In genomic region chr9:121354792-121355390, GRCm38 (mm10) we compare ENCODE assay signal across 8 mouse cellular contexts. TPM values are rescaled to one million over a fixed set of nuclear protein-coding genes. Genes with fewer than 3 reads are reported as not detected.
DNase-seq lines count a peak whose midpoint lies in the region; ATAC-seq lines count a peak whose summit lies in the region.

No protein-coding gene starts in this region.

- H3K9me3 ChIP-seq in embryonic facial prominence, embryonic 13.5 days = no peaks in the 10 kb centered on the region
- H3K9me3 ChIP-seq in stomach, embryonic 14.5 days (ENCODE audit: control insufficient read depth, low read depth, low read length) = no peaks in the 10 kb centered on the region

- DNase-seq in embryo, embryonic 9.5 days (ENCODE audit: extremely low spot score) = peak; percentile 45
- no peak for DNase-seq in embryo, embryonic 10 days (ENCODE audit: low spot score)
- DNase-seq in CD8-positive naive resting alpha-beta T cell, adult 2 months (ENCODE audit: low read depth in 2 of 2, low spot score in 2 of 2) = peak; percentile 36 to 58
- peak; percentile 75 for DNase-seq in induced T-regulatory cell, adult 2 months (ENCODE audit: low read depth)
- DNase-seq in lung, postnatal 10 days = peak; percentile 67
- no peak for DNase-seq in left cerebral cortex, adult 9 months (ENCODE audit: low spot score in 2 of 2)

- 80% methylated on average over 4 of the region's 4 CpGs for WGBS in embryonic facial prominence, embryonic 13.5 days
- 61% methylated on average over 4 of the region's 4 CpGs for WGBS in stomach, embryonic 14.5 days

- peak overlapping the region; percentile 85 for H3K27ac ChIP-seq in embryonic facial prominence, embryonic 13.5 days
- 0 out of 2 replicates have a peak overlapping the region, but pooled peaks have one; percentile 7 for H3K27ac ChIP-seq in stomach, embryonic 14.5 days (ENCODE audit: low read length)

- ATAC-seq in embryonic facial prominence, embryonic 13.5 days (ENCODE audit: insufficient number of reproducible peaks, insufficient read depth, low FRiP score, low TSS enrichment, low read depth) = no peak
- no peak for ATAC-seq in stomach, embryonic 14.5 days (ENCODE audit: insufficient number of reproducible peaks, insufficient read depth, low FRiP score, low read depth)

- no peak overlapping the region for H3K4me2 ChIP-seq in embryonic facial prominence, embryonic 13.5 days
- H3K4me2 ChIP-seq in stomach, embryonic 14.5 days (replicated peaks; ENCODE audit: low read depth, low read length) = no peak overlapping the region

- H3K27me3 ChIP-seq in embryonic facial prominence, embryonic 13.5 days = no peaks in the 10 kb centered on the region
- H3K27me3 ChIP-seq in stomach, embryonic 14.5 days (ENCODE audit: control insufficient read depth, insufficient read depth, low read length) = no peaks in the 10 kb centered on the region

- H3K4me1 ChIP-seq in embryonic facial prominence, embryonic 13.5 days = peaks cover 62% of the 10 kb centered on the region
- H3K4me1 ChIP-seq in stomach, embryonic 14.5 days (ENCODE audit: control insufficient read depth, insufficient read depth, low read length) = peaks cover 31% of the 10 kb centered on the region

- no peak overlapping the region for H3K4me3 ChIP-seq in embryonic facial prominence, embryonic 13.5 days
- no peak overlapping the region for H3K4me3 ChIP-seq in stomach, embryonic 14.5 days (ENCODE audit: low read depth, low read length)

- H3K9ac ChIP-seq in embryonic facial prominence, embryonic 13.5 days = no peak overlapping the region
- H3K9ac ChIP-seq in stomach, embryonic 14.5 days (replicated peaks; ENCODE audit: low read depth, low read length) = no peak overlapping the region

- no peaks in the 10 kb centered on the region for H3K36me3 ChIP-seq in embryonic facial prominence, embryonic 13.5 days
- H3K36me3 ChIP-seq in stomach, embryonic 14.5 days (ENCODE audit: control insufficient read depth, insufficient read depth, low read length) = no peaks in the 10 kb centered on the region

RNA-seq across cellular contexts. Expression of gene Trak1, which starts 57.6 kb away (rescaled TPM):
- polyA plus RNA-seq in embryonic facial prominence, embryonic 13.5 days (2015; fragmentation: Nextera tagmentation; extraction: Ambion mirVana) = 17.7 and 17.8 TPM in 2 replicates
- polyA plus RNA-seq in stomach, embryonic 14.5 days (2014; fragmentation: Nextera tagmentation; extraction: Ambion mirVana) = 18.3 and 21.9 TPM in 2 replicates

Comparison
In these comparisons a context has a peak if more than half of its experiments do, and no peak if none do; other contexts are left out.
1. DNase-seq: peak in embryo, embryonic 9.5 days (single experiment), CD8-positive naive resting alpha-beta T cell, adult 2 months (2 of 2), induced T-regulatory cell, adult 2 months (single experiment) and lung, postnatal 10 days (single experiment); none in embryo, embryonic 10 days (single experiment) and left cerebral cortex, adult 9 months (0 of 2).